Mouse (Mus musculus): ENCODE data around the gene Prkg1. TPM values are rescaled to one million over a fixed set of nuclear protein-coding genes. Genes with fewer than 3 reads are reported as not detected.
A peak's percentile ranks its signal among the peaks of the same experiment; 100 is the strongest.

Gene Prkg1
- total RNA-seq, 2 experiments from 2014 or later: 24.6 to 25.7 TPM

DNA sequence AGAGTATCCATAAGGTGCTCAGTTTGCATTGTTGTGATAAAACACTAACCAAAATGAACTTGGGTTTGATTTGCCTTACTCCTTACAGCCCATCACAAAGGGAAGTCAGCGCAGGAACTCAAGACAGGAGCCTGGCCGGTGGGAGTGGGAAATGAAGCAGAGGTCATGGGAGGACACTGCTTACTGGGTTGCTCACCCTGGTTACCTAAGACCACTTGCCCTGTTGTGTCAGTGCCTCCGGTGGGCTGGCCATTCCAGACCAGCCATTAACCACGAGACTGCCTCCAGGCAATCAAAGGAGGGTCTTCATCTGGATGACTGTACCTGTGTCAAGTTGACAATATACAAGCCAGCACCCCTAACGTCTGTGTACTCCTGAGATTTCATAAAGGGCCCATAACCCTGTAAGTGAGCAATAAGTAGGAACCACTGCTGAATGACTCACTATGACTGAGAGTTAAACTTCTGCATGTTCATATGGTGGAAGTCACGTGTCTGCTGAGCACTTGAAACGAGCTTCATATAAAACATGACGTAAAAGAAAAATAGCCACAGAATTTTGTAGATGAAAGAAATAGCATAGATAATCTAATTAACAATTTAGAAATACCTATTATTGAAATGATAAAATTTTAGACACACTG lies 587.4 kb downstream of the Prkg1 start:
- H3K4me3 ChIP-seq: no peak overlapping the region
- DNase-seq (ENCODE audit: low spot score in 2 of 2): no peak
- no peak overlapping the region for H3K27ac ChIP-seq
- no peak for TF ChIP-seq CTCF (conservative IDR thresholded peaks at IDR 0.05)

DNA sequence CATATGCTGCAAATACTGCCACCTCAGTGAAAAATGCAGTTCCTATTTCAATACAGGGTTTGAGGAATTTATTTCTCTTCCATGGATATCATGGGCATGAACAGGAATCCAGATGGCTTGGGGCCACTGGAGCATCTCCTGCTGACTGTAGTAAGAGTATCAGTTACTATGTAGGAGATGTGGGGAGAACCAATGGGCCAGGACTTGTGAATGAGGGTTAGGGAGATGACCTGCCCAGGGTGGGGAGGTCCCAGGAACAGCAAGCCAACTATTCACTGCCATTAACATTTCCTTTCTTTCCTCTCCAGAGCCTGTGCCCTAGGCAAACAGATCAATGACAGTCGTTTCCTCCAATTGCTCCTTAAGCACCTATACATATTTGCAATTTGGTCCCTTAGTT lies 593.8 kb downstream of the Prkg1 start:
- Histone ChIP-seq H3K27ac (no peak overlapping the region), H3K4me3 (no peak overlapping the region)
- DNase-seq (ENCODE audit: low spot score in 2 of 2): no peak
- TF ChIP-seq CTCF (conservative IDR thresholded peaks at IDR 0.05): no peak

DNA sequence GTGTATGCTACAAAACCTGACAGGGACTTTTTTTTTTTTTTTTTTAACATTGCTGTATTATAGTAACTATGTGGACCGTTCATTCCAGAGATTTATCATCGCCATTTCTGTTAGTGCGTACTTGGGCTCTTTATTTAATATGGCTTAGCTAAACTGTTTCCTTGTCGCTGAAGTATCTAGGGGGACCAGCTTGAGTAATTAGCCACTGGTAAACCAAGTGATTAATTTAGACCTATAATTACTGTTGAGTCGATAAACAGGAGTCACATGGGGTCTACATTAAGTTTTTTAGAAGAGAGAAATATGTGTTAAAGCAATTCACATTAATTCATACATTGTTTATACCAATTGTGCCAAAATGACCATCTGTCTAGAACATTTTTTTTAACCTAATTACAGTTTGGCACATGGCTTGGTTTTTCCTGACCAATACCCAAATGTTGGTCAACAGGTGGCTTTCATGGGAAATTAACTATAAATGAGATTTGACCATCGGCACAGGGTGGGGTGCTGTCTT lies 605.8 kb downstream of the Prkg1 start:
- no peak for DNase-seq (ENCODE audit: low spot score in 2 of 2)
- H3K27ac ChIP-seq: no peak overlapping the region
- TF ChIP-seq CTCF (conservative IDR thresholded peaks at IDR 0.05): no peak
- H3K4me3 ChIP-seq: no peak overlapping the region

DNA sequence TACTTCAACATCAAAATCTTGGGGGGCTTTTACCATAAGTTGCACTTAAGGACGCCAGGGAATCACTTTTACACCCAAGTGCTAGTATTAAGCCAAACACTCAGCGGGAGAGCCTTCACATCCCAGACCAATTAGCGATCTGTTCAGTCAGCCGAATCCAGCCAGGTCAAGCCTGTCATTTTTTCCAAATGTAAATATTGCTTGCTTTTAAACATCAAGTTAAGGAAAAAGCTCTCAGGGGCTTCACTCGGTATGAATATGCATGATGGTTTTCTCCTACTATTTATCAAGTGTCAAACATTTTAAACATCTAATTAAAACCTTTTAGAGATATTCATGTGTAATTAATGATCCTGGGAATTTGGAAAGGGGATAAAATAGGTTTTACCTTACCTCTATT lies 611.4 kb downstream of the Prkg1 start:
- no peak for TF ChIP-seq CTCF (conservative IDR thresholded peaks at IDR 0.05)
- Histone ChIP-seq H3K4me3 (no peak overlapping the region), H3K27ac (no peak overlapping the region)
- DNase-seq (ENCODE audit: low spot score in 2 of 2): no peak

DNA sequence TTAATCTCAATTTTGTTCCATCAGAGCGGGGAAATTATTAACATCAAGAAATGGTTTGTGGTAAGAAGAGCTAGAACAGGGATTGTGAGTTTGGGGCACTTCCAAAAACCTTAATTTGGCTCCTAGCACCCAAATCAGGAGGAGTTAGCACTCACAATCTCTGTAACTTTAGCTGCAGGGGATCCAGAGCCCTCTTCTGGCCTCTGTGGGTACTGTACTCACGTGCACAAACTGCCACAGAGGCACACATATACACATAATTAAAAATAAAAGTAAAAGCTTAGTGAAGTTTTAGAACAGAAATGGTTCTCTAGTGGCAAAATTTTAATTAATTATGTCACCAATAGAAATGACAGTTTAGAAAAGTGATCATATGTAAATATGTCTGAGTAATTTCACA lies 614.9 kb downstream of the Prkg1 start:
- TF ChIP-seq CTCF (conservative IDR thresholded peaks at IDR 0.05): peak; percentile 65
- DNase-seq (ENCODE audit: low spot score in 2 of 2): no peak

DNA sequence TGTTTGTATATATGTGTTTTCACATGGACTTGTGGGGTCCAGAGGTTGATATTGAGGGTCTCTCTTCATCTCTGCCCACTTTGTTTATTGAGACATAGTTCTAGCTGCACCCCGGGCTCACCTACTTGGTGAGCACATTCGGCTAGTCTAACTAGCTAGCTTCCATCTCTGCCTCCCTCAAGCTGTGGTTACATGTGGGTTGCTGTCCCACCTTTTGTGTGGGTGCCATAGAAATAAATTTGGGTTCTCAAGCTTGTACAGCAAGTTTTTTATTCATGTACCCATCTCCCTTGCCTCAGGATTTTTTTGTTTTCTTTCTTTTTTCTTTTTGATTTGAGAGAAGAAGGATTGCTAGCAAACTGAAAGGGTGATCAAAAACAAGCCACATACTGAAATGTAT lies 617.4 kb downstream of the Prkg1 start:
- no peak for TF ChIP-seq CTCF (conservative IDR thresholded peaks at IDR 0.05)
- Histone ChIP-seq H3K4me3 (no peak overlapping the region), H3K27ac (peak overlapping the region; percentile 68; the same call in 1 of the 2 replicates)
- DNase-seq (ENCODE audit: low spot score in 2 of 2): peak in 1 of 2 experiments; percentile 37

More for the DNA sequence above, 614.9 kb downstream of the Prkg1 start:
- H3K4me3 ChIP-seq: no peak overlapping the region
- H3K27ac ChIP-seq: no peak overlapping the region

DNA sequence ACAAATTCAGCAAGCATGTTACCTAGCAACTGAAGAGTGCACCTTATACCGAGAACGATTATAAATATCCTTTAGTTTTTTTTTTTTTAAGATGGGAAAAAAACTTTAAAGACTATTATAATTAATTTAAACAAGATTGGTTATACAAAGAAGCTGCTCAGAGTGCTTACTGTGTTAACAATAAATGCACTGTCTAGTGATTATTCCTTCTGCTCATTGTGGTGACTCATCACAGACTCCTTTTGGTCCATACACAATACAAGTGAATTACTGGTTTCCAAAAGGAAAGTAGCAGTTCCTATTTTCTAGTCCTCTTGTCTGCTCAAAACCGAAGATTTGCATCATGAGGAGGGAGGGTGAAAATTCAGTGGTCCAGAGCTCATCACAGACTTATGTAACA lies 618.7 kb downstream of the Prkg1 start:
- Histone ChIP-seq H3K27ac (peak overlapping the region; percentile 29; the same call in 1 of the 2 replicates), H3K4me3 (no peak overlapping the region)
- TF ChIP-seq CTCF (conservative IDR thresholded peaks at IDR 0.05): no peak
- DNase-seq (ENCODE audit: low spot score in 2 of 2): no peak

DNA sequence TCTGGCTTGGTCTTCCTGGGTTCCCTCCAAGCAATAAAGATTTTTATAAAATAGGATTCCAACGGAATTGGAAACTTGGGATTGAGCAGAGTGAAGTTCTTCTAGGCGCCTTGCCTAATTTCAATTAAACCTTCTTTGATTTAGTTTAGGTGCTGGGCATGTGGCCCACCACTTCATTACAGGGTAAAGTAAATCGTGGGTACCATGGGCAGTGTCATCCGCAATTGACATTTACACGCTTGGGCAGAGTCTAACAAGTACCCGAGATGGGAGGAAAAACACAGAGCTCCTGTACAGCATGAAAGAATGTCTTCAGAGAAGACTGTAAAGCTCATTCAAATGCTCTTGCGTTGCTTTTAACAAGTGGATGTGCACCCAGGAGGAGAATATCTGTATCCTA lies 622.9 kb downstream of the Prkg1 start:
- no peak for DNase-seq (ENCODE audit: low spot score in 2 of 2)
- Histone ChIP-seq H3K4me3 (no peak overlapping the region), H3K27ac (no peak overlapping the region)
- no peak for TF ChIP-seq CTCF (conservative IDR thresholded peaks at IDR 0.05)

DNA sequence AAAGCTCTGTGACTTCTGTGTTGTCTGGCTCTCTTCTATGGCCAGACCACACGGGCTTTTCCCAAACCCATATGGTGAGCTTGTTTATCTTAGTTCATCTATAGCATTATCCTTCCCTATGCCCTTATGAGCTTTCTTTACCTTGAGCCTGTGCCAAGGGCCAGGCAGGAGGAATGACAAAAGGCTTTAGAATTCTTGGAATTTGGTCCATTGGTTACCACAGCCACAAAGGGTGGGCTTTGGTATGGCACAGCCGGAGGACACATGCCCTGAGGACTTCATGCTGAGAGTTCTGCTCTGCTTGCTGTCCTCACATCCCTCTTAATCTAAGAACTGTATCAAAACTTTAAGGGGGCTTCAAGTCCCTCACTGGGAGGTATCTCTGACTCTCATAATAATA lies 628.5 kb downstream of the Prkg1 start:
- DNase-seq (ENCODE audit: low spot score in 2 of 2): no peak
- no peak for TF ChIP-seq CTCF (conservative IDR thresholded peaks at IDR 0.05)

DNA sequence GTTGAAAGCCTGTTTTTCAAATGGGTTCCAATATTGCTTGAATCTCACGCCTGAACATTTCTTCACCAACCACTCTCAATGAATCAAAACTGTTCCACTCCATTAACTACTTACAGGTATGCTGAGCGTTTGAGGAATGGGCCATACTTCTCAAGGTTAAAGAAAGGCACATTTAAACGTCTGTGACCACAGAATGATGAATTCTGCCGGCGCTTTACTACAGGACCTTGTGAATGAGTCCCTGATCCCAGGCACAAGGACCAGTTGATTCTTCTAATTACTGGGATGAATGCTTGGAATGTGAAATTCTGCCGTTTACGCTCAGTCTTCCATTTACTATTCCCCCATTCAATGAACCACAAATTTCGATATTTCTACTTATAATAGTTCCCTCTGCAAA lies 632.2 kb downstream of the Prkg1 start:
- DNase-seq (ENCODE audit: low spot score in 2 of 2): no peak
- Histone ChIP-seq H3K4me3 (no peak overlapping the region), H3K27ac (no peak overlapping the region)
- no peak for TF ChIP-seq CTCF (conservative IDR thresholded peaks at IDR 0.05)

More for the DNA sequence above, 628.5 kb downstream of the Prkg1 start:
- Histone ChIP-seq H3K27ac (no peak overlapping the region), H3K4me3 (no peak overlapping the region)

DNA sequence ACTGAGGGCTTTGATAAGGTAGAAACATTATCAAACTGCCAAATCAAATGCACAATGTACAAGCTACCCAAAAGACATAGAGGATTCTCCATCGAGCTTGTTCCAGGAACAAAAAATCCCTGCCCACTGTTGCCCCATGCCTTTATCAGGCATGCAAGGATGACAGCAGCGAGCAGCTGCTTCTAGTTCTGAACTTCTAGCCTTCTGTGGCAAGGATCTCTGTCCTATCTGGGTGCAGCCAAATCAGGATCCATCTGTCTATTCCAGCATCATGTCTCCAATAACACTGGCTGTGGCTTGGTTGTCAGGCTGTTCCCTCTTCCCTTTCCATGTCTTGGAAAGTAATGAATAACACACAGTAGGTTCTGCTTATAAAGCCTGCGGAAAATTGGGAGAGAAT lies 640.2 kb downstream of the Prkg1 start:
- Histone ChIP-seq H3K4me3 (no peak overlapping the region), H3K27ac (peak overlapping the region; percentile 62)
- DNase-seq (ENCODE audit: low spot score in 2 of 2): peak in 1 of 2 experiments; percentile 13
- TF ChIP-seq CTCF (conservative IDR thresholded peaks at IDR 0.05): no peak

DNA sequence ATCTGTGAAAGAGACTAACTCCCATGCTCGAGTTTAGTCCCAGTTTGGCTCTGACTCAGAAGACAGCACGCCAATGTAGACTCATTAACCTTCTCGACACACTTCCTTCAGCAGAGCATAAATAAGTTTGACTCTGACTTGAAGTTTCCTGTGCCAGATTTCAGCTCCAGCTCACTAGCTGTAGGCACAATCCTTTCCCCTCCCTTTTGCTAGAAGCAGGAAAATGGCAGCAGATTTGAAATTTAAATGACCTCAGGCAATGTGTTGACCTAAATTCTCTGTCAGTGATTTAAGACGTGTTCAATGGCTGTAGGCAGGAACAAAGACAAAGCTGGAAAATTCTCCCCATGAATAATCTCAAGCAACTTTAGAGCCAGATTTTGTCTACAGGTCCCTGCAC lies 650.1 kb downstream of the Prkg1 start:
- Histone ChIP-seq H3K4me3 (no peak overlapping the region), H3K27ac (no peak overlapping the region)
- DNase-seq (ENCODE audit: low spot score in 2 of 2): peak in 1 of 2 experiments; percentile 18
- no peak for TF ChIP-seq CTCF (conservative IDR thresholded peaks at IDR 0.05)

DNA sequence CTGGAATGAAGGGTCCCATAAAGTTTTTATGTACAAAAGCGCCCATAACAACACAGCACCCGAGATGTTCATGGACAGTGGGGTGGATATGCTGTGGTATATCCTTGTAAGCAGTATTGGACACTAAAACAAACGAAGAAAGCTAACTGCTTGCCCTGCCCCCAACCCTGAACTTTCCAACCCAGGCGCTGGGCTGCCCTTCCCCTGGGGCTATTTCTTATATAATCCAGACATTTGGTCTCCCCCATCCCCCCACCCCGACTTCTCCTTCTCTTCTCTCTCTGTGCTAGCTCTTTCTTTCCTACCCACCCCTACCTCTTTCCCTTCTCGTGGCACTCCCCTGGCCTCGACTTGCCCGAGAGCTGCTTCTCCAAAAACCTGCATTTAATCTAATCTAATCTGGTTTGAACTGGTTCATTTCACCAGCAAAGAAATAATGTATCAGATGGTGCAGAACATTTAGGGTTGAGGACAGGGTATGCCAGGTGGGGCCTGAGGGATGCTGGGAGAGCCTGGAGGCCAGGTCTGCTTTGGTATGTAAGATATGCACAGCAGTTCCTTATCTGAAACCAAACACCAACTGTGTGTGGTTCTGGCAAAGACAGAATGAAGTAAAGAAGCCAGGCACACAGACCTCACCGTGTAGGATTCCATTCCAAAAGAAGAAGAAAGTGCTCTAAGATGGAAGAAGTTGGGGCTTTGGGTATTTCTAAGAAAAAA lies 657.8 kb downstream of the Prkg1 start:
- no peak for TF ChIP-seq CTCF (conservative IDR thresholded peaks at IDR 0.05)
- DNase-seq (ENCODE audit: low spot score in 2 of 2): no peak
- Histone ChIP-seq H3K27ac (no peak overlapping the region), H3K4me3 (no peak overlapping the region)

DNA sequence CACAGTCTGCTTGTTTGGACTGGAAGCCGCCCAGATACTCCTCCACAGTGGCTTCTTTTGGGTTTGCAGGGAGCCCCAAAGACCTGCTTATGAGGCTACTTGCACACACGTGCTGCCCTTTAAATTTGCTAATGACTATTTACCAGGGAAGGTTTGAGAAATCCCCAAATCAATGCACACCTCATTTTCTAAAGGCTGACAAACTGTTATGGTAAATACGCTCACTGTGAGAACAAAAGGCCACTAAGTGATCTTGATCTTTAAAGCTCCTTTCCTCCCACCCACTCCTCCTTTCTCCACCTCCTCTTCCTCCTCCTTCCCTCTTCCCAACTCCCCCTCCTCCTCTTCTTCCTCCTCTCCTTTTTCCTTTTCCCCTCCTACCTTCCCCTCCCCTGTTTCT lies 658.8 kb downstream of the Prkg1 start:
- Histone ChIP-seq H3K4me3 (no peak overlapping the region), H3K27ac (no peak overlapping the region)
- TF ChIP-seq CTCF (conservative IDR thresholded peaks at IDR 0.05): no peak
- no peak for DNase-seq (ENCODE audit: low spot score in 2 of 2)
